Comparison of ENCODE assay signal across 8 mouse cellular contexts in the genomic region with DNA sequence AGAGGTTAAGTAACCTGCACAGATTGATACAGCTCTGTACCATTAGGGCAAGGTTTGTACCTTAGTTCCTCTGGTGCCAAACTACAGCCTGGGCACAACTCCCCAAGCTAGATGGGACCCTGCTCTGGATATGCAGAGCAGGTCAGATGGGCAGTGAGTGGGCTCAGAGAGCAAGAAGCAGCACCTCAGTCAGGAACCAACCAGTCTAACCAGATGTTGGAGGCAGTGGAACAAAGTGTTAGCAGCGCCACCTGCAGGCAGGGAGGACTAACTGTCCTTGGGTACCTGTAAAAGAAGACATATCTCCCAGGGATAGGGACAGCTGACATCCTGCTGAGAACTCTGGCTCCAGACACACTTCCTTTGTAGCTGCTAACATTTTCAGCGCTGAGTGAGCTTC.
DNase-seq lines count a peak whose midpoint lies in the region; ATAC-seq and TF ChIP-seq lines count a peak whose summit lies in the region.

No protein-coding gene starts in this region.

- H3K4me1 ChIP-seq in liver, embryonic 14.5 days (replicated peaks; ENCODE audit: control insufficient read depth in 2 of 2, insufficient read depth in 2 of 2, low read length in 1 of 2), result peaks cover 6 to 7% of the 10 kb centered on the region in 2 experiments

- intact Hi-C loops in left cerebral cortex, postnatal 25 days (cut with DNase I), result loop anchor here (5.0 kb wide), 1 partner anchor 820 kb away; no protein-coding TSS in a partner anchor

- no peak overlapping the region for H3K27ac ChIP-seq in layer of hippocampus, adult 2 months
- H3K27ac ChIP-seq in liver, embryonic 14.5 days, result no peak overlapping the region

- H3K4me2 ChIP-seq in liver, embryonic 14.5 days (ENCODE audit: low read depth), result no peak overlapping the region

- DNase-seq in layer of hippocampus, adult 2 months (ENCODE audit: low spot score in 2 of 2), result no peak
- DNase-seq in layer of hippocampus, postnatal 14 days (ENCODE audit: low spot score in 2 of 2), result no peak
- DNase-seq in R1 (ENCODE audit: low read depth, low spot score), result peak; percentile 95
- DNase-seq in liver, embryonic 14.5 days (ENCODE audit: low read depth in 3 of 3, low spot score in 3 of 3), result peak; percentile 48 to 50 (median 49)
- peak; percentile 67 for DNase-seq in testis, postnatal 10 days (ENCODE audit: low spot score)
- DNase-seq in cerebellum, adult 18-20 months, result no peak
- no peak for DNase-seq in left cerebral cortex, postnatal 25 days (ENCODE audit: low spot score in 2 of 2)

- no peak overlapping the region for H3K9ac ChIP-seq in liver, embryonic 14.5 days (replicated peaks)

- TF ChIP-seq EP300 in liver, embryonic 14.5 days (IDR thresholded peaks at IDR 0.05; ENCODE audit: low read depth), result no peak

- no peak overlapping the region for H3K4me3 ChIP-seq in layer of hippocampus, adult 2 months
- no peak overlapping the region for H3K4me3 ChIP-seq in liver, embryonic 14.5 days (ENCODE audit: insufficient read depth in 1 of 2, low read depth in 2 of 2, low read length in 2 of 2)

- ATAC-seq in liver, embryonic 14.5 days (ENCODE audit: insufficient read depth), result no peak
- ATAC-seq in erythroid progenitor cell, adult 5-6 weeks (replicated peaks; ENCODE audit: low FRiP score, poor library complexity, severe bottlenecking), result no peak

- WGBS in liver, embryonic 14.5 days (ENCODE audit: insufficient replicate concordance), result 24% methylated on average over 2 of the region's 2 CpGs

- H3K9me3 ChIP-seq in liver, embryonic 14.5 days (ENCODE audit: control insufficient read depth, low read length), result no peaks in the 10 kb centered on the region

- TF ChIP-seq CTCF in layer of hippocampus, adult 2 months (conservative IDR thresholded peaks at IDR 0.05), result peak; percentile 70
- TF ChIP-seq CTCF in liver, embryonic 14.5 days (IDR thresholded peaks at IDR 0.05; ENCODE audit: low read depth), result peak; percentile 89

- H3K27me3 ChIP-seq in liver, embryonic 14.5 days (ENCODE audit: control insufficient read depth, insufficient read depth, low read length), result no peaks in the 10 kb centered on the region; the same call in 1 of the 2 replicates

- no peaks in the 10 kb centered on the region for H3K36me3 ChIP-seq in liver, embryonic 14.5 days (replicated peaks; ENCODE audit: control insufficient read depth, insufficient read depth, low read depth)

Comparison
In these comparisons a context has a peak if more than half of its experiments do, and no peak if none do; other contexts are left out.
1. DNase-seq: peak in R1 (single experiment), liver, embryonic 14.5 days (3 of 3) and testis, postnatal 10 days (single experiment); none in layer of hippocampus, adult 2 months (0 of 2), layer of hippocampus, postnatal 14 days (0 of 2), cerebellum, adult 18-20 months (0 of 2) and left cerebral cortex, postnatal 25 days (0 of 2).